Mouse (Mus musculus) stomach, postnatal 0 days (tissue): Measurements from ENCODE around the gene Erlin1. TPM values are rescaled to one million over a fixed set of nuclear protein-coding genes. Genes with fewer than 3 reads are reported as not detected.
A peak's percentile ranks its signal among the peaks of the same experiment; 100 is the strongest.

Source experiments
- ATAC-seq: fragments of 200-750 bp; cut with Nextera tagmentation; 2 replicates; pipeline ENCODE4 v1.8.0; 2017; ENCODE audit not compliant: low FRiP score, low TSS enrichment
- DNase-seq: peaks from one replicate; pipeline ENCODE4 v3.0.0-alpha.2; 2016; ENCODE audit warnings: low spot score
- H3K27ac ChIP-seq: fragments of 300-500 bp; sonication (generic); replicated peaks from 2 replicates; pipeline ENCODE4 v1.5.1; 2014; ENCODE audit warnings: mild to moderate bottlenecking, control low read depth
- H3K27me3 ChIP-seq: fragments of 300-500 bp; sonication (generic); 2 replicates; pipeline ENCODE4 v1.6.1; 2014; ENCODE audit warnings: low read length; ENCODE audit not compliant: control insufficient read depth, insufficient read depth
- H3K36me3 ChIP-seq: fragments of 300-500 bp; sonication (generic); 2 replicates; pipeline ENCODE4 v1.6.1; 2014; ENCODE audit warnings: low read length, mixed read lengths; ENCODE audit not compliant: control insufficient read depth, insufficient read depth
- H3K4me1 ChIP-seq: fragments of 300-500 bp; sonication (generic); replicated peaks from 2 replicates; pipeline ENCODE4 v1.6.1; 2014; ENCODE audit warnings: antibody characterized with exemption; ENCODE audit not compliant: control insufficient read depth, insufficient read depth
- H3K4me2 ChIP-seq: fragments of 300-500 bp; sonication (generic); replicated peaks from 2 replicates; pipeline ENCODE4 v1.6.1; 2014; ENCODE audit warnings: low read depth, mild to moderate bottlenecking, control low read depth, moderate library complexity
- H3K4me3 ChIP-seq: fragments of 300-500 bp; sonication (generic); 2 replicates; pipeline ENCODE4 v1.5.1; 2014; ENCODE audit warnings: low read depth, low read length, control low read depth
- H3K9ac ChIP-seq: fragments of 300-500 bp; sonication (generic); 2 replicates; pipeline ENCODE4 v1.6.1; 2014; ENCODE audit warnings: mild to moderate bottlenecking, low read length, control low read depth, mixed read lengths
- H3K9me3 ChIP-seq: fragments of 300-500 bp; sonication (generic); 2 replicates; pipeline ENCODE4 v1.6.1; 2016; ENCODE audit warnings: low read length; ENCODE audit not compliant: control insufficient read depth
- CTCF ChIP-seq: IDR thresholded peaks from 2 replicates; pipeline ENCODE4 v1.5.1; 2016; ENCODE audit warnings: antibody characterized with exemption, low read depth, mild to moderate bottlenecking, moderate library complexity
- EP300 ChIP-seq: optimal IDR thresholded peaks from 2 replicates; pipeline ENCODE3; 2016; ENCODE audit warnings: antibody characterized with exemption
- WGBS: fragments of 180-500 bp; shearing (Covaris S2); extraction: QIAGEN DNeasy Blood & Tissue Kit; methylation state at CpG from one replicate; pipeline ENCODE4 v1.1.7; 2014; 5-methylcytosine and 5-hydroxymethylcytosine counted together
- polyA plus RNA-seq: library from polyadenylated mRNA; unstranded; fragments of >200 nt; fragmentation: Nextera tagmentation; extraction: Ambion mirVana; gene quantifications from 2 replicates; pipeline ENCODE4 v1.2.1, GENCODE M21; 2015

Erlin1 gene
- polyA plus RNA-seq, 1 experiment from 2014 or later: 36.6 TPM

DNA sequence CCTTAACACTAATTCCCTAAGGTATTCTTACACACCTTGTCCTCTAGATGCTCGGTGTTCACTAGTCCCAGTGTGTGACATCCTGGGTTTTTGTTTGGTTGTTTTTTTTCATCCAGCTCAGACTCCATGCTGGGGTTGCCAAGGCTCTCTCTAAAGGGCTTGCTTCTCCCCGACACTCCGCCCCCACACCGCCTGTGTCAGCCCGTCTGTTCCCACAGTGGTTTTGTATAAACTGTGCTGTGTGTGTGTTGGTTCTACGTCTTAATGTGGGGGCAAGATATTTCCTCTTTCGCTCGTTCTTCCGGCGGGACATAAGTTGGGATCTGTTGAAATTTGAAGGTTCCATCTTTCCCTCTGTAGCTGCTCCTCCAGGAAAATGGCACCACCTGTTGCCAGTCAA lies 71.5 kb downstream of the Erlin1 start:
- no peak overlapping the region for H3K4me2 ChIP-seq
- H3K9me3 ChIP-seq: no peaks in the 10 kb centered on the region
- no peak for DNase-seq
- H3K4me3 ChIP-seq: no peak overlapping the region
- H3K27me3 ChIP-seq: no peaks in the 10 kb centered on the region
- 71% methylated on average over 10 of the region's 10 CpGs for WGBS
- H3K4me1 ChIP-seq: no peaks in the 10 kb centered on the region
- H3K27ac ChIP-seq: no peak overlapping the region
- no peak for ATAC-seq
- no peak overlapping the region for H3K9ac ChIP-seq
- TF ChIP-seq EP300 (no peak), CTCF (no peak)
- no peaks in the 10 kb centered on the region for H3K36me3 ChIP-seq

DNA sequence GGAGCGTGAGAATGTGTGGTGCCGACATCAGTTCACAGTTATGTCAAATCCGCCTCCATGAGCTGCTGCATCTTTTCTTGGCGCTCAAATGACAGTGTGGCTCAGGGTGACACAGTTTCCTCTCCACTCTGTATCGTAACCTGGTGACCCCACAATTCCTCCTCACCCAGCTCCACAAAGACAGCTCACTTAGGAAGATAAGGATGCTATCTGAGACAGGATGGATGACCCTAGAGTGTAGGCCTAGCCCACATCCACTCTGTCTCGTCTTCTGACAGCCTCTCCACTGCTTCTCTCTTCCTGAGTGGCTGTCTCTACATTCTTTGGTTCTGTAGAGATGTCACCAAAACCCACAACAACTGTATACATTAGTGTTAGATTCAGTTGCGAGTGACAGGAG lies 74.2 kb downstream of the Erlin1 start:
- Histone ChIP-seq H3K27ac (no peak overlapping the region), H3K4me3 (no peak overlapping the region), H3K4me2 (no peak overlapping the region), H3K27me3 (no peaks in the 10 kb centered on the region), H3K9ac (no peak overlapping the region), H3K9me3 (no peaks in the 10 kb centered on the region), H3K4me1 (no peaks in the 10 kb centered on the region), H3K36me3 (no peaks in the 10 kb centered on the region)
- WGBS: 58% methylated on average over 7 of the region's 7 CpGs
- no peak for TF ChIP-seq CTCF
- no peak for TF ChIP-seq EP300
- DNase-seq: no peak
- no peak for ATAC-seq

DNA sequence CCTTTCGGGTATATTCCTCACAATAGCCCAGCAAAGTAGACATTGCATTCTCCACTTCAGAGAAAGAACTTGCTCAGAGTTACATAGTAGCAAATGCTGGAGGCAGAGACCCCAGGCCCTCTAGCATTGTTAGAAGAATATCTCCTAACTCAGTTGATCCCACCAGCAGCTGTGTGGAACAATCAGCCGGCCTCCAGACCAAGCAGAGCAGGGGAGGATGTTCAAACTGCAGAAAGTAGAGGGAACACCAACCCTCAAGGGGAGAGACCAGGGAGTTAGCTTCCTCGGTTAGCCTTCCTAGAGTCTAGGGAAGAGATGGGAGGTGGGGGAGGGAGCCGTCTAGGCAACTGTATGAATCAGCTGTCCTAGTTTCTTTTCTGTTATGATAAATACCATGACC lies 77.1 kb downstream of the Erlin1 start:
- no peak for ATAC-seq
- H3K36me3 ChIP-seq: no peaks in the 10 kb centered on the region
- H3K27me3 ChIP-seq: no peaks in the 10 kb centered on the region
- no peak for DNase-seq
- WGBS: 52% methylated on average over 4 of the region's 4 CpGs
- H3K4me1 ChIP-seq: no peaks in the 10 kb centered on the region
- no peak overlapping the region for H3K4me2 ChIP-seq
- H3K9me3 ChIP-seq: no peaks in the 10 kb centered on the region
- no peak overlapping the region for H3K4me3 ChIP-seq
- TF ChIP-seq EP300 (no peak), CTCF (no peak)
- H3K9ac ChIP-seq: no peak overlapping the region
- no peak overlapping the region for H3K27ac ChIP-seq

DNA sequence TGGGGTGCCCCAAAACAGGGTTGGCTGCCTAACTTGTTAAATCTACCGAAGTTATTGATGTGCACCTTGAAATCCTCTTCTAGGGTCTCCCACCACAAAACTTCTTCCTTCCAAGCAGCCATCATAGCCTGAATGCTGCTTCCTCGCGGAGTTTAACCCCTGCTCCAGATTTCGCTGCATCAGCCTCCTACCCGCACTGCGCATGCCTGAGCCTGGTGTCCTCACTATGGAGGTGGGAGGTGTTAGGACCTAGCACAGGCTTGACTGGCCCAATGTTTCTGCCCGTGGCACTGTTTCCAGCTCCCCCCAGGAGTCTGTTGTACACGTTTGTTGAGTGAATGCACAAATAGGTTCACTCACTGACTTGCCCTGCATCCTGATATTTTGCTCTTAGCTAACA lies 79.2 kb downstream of the Erlin1 start:
- H3K9ac ChIP-seq: no peak overlapping the region
- no peak overlapping the region for H3K27ac ChIP-seq
- H3K36me3 ChIP-seq: no peaks in the 10 kb centered on the region
- 86% methylated on average over 8 of the region's 8 CpGs for WGBS
- H3K4me3 ChIP-seq: no peak overlapping the region
- H3K27me3 ChIP-seq: no peaks in the 10 kb centered on the region
- ATAC-seq (no peak), DNase-seq (no peak)
- no peaks in the 10 kb centered on the region for H3K9me3 ChIP-seq
- H3K4me2 ChIP-seq: no peak overlapping the region
- H3K4me1 ChIP-seq: no peaks in the 10 kb centered on the region
- TF ChIP-seq EP300 (no peak), CTCF (no peak)

DNA sequence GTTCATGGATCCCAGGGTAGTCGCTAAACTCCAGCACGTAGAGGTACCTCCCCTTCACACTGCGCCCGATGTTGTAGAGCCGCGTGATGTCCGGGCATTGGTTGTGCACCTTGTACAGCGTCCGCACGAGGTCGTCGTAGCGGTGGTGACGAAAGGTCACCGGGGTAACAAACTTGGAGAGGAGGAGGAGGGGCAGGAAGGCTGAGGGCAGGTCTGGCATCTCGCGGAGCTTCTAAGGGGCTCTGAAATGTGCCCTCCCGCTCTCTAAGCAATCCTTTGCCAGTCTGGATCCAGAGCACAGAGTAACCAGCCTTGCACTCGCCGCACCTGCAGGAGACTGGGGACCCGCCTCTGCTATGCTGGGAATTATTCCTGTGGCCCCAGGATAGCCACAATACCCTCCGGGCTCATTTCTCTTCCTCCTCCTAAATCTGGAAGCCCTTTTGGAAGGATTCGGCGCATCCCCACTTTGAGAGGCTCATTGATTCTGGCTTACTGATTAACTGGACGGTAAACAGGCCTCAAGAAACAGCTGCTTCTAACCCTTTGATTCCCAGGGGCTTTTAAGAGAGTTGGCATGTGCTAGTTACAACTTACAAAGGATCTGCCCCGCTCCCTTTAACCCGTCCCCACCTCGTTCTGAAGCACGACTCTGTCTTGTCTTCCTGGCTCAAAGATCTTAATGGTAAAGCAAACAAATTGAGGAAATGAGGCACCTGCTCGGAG lies 83.4 kb downstream of the Erlin1 start, which contains the start of gene Cpn1:
TSS of gene Cpn1 (minus strand) at position 488 of the 726 bp plus-strand sequence.
- H3K9me3 ChIP-seq: no peaks in the 10 kb centered on the region
- 15% methylated on average over 30 of the region's 30 CpGs for WGBS
- no peak within 1 kb of the TSS for H3K9ac ChIP-seq
- no peaks in the 10 kb centered on the region for H3K4me1 ChIP-seq
- peak within 1 kb of the TSS; percentile 12 for H3K4me2 ChIP-seq
- H3K27me3 ChIP-seq: no peaks in the 10 kb centered on the region
- no peak for TF ChIP-seq EP300
- TF ChIP-seq CTCF: peak; percentile 45
- H3K36me3 ChIP-seq: no peaks in the 10 kb centered on the region
- DNase-seq: peak; percentile 82
- no peak within 1 kb of the TSS for H3K27ac ChIP-seq
- peak within 1 kb of the TSS; percentile 2; the same call in 1 of the 2 replicates for H3K4me3 ChIP-seq
- peak; percentile 91 for ATAC-seq

Other genes starting within 250 kb of the Erlin1 start
- gene Dnmbp, start 129.6 kb downstream of the Erlin1 start, polyA plus RNA-seq: 14.2 and 14.6 TPM in 2 replicates
- gene Cpn1, start 83.2 kb downstream of the Erlin1 start, polyA plus RNA-seq: 45.3 and 47.4 TPM in 2 replicates
- gene Cyp2c23, start 40.6 kb downstream of the Erlin1 start, polyA plus RNA-seq: 5.5 and 5.6 TPM in 2 replicates
- 21.3 and 23.7 TPM in 2 replicates for gene Chuk, start 37.7 kb upstream of the Erlin1 start, polyA plus RNA-seq
- gene Cwf19l1, start 66.1 kb upstream of the Erlin1 start, polyA plus RNA-seq: 13.0 and 13.6 TPM in 2 replicates
- 54.3 and 60.3 TPM in 2 replicates for gene Bloc1s2, start 76.7 kb upstream of the Erlin1 start, polyA plus RNA-seq
- not detected in 2 replicates for gene Pkd2l1, start 122.7 kb upstream of the Erlin1 start, polyA plus RNA-seq
- 0.05 and 0.10 TPM in 2 replicates for gene Scd3, start 133.5 kb upstream of the Erlin1 start, polyA plus RNA-seq
- 29.5 and 34.0 TPM in 2 replicates for gene Scd2, start 223.9 kb upstream of the Erlin1 start, polyA plus RNA-seq